31 mouse cellular contexts compared by ENCODE assay signal in the genomic region with DNA sequence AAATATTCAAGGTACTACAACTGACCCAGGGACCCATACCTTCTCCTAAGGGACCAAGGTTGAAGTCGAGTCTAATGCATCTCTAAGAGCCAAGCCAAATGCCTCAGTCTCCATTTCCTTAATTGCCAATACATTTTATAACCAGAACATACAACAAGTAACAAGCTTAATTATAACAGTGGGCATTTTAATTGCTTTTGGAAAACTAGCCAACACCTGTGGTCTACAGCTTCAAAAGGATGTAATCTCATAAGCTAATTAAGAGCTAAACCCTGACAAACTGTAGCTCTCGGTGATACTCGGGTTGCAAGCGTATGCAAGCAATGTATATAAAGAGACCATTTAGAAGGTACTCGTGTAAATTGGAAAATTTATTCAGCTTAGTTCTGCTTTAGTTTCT.
"Had no signal": no experiment of that assay in that cellular context is flagged by ENCODE, and none has a peak within 500 bp of the region (broad histone marks: within the 10 kb centered on the region; RNA-seq: fewer than 3 reads in every experiment).

No protein-coding gene starts in this region.

- H3K9ac ChIP-seq: limb, embryonic 12.5 days; limb, embryonic 13.5 days; limb, embryonic 15.5 days; liver, embryonic 12.5 days; liver, embryonic 13.5 days; liver, embryonic 14.5 days; liver, embryonic 15.5 days; liver, postnatal 0 days; lung, embryonic 14.5 days; lung, embryonic 15.5 days; midbrain, embryonic 12.5 days; midbrain, embryonic 13.5 days; midbrain, embryonic 15.5 days had no signal

- H3K4me3 ChIP-seq: limb, embryonic 10.5 days; limb, embryonic 12.5 days; limb, embryonic 13.5 days; limb, embryonic 15.5 days; liver, embryonic 12.5 days; liver, embryonic 13.5 days; liver, embryonic 15.5 days; lung, embryonic 15.5 days; megakaryocyte, embryonic 14.5 days; midbrain, embryonic 10.5 days; midbrain, embryonic 12.5 days; midbrain, embryonic 13.5 days; midbrain, embryonic 15.5 days; myocyte had no signal

- DNase-seq: left cerebral cortex, postnatal 4 days; liver; liver, embryonic 13.5 days; liver, postnatal 0 days; lung, adult 18-20 months; lung, adult 2 months; lung, embryonic 14.5 days; lung, postnatal 10 days; lung, postnatal 14 days; lung, postnatal 36 days; lung, postnatal 4 days; midbrain, embryonic 14.5 days had no signal

- H3K4me2 ChIP-seq: limb, embryonic 12.5 days; limb, embryonic 13.5 days; limb, embryonic 15.5 days; liver, embryonic 11.5 days; liver, embryonic 12.5 days; liver, embryonic 13.5 days; liver, embryonic 15.5 days; lung, embryonic 14.5 days; lung, embryonic 15.5 days; midbrain, embryonic 11.5 days; midbrain, embryonic 12.5 days; midbrain, embryonic 13.5 days; midbrain, embryonic 15.5 days had no signal

- ATAC-seq: liver, embryonic 12.5 days; liver, postnatal 0 days; lung, postnatal 0 days; midbrain, embryonic 13.5 days; midbrain, embryonic 15.5 days; midbrain, embryonic 16.5 days had no signal

- H3K27ac ChIP-seq: limb, embryonic 10.5 days; limb, embryonic 12.5 days; limb, embryonic 13.5 days; limb, embryonic 15.5 days; liver, embryonic 12.5 days; liver, embryonic 13.5 days; liver, embryonic 14.5 days; liver, embryonic 15.5 days; lung, embryonic 15.5 days; macrophage; midbrain, embryonic 10.5 days; midbrain, embryonic 12.5 days; midbrain, embryonic 13.5 days; midbrain, embryonic 15.5 days had no signal

- H3K4me1 ChIP-seq: liver, embryonic 15.5 days; megakaryocyte, embryonic 14.5 days had no signal

- H3K9me3 ChIP-seq: limb, embryonic 10.5 days; limb, embryonic 12.5 days; limb, embryonic 15.5 days; liver, embryonic 12.5 days; liver, embryonic 13.5 days; liver, embryonic 15.5 days; lung, embryonic 15.5 days; megakaryocyte, embryonic 14.5 days; midbrain, embryonic 10.5 days; midbrain, embryonic 12.5 days; midbrain, embryonic 13.5 days; midbrain, embryonic 15.5 days had no signal

- H3K27me3 ChIP-seq: limb, embryonic 12.5 days; limb, embryonic 13.5 days; limb, embryonic 15.5 days; liver, embryonic 12.5 days; liver, embryonic 13.5 days; liver, embryonic 15.5 days; lung, embryonic 15.5 days; megakaryocyte, embryonic 14.5 days; midbrain, embryonic 12.5 days; midbrain, embryonic 13.5 days; midbrain, embryonic 15.5 days had no signal

- H3K36me3 ChIP-seq: limb, embryonic 10.5 days; limb, embryonic 12.5 days; limb, embryonic 13.5 days; limb, embryonic 15.5 days; liver, embryonic 12.5 days; liver, embryonic 13.5 days; liver, embryonic 15.5 days; lung, embryonic 15.5 days; midbrain, embryonic 10.5 days; midbrain, embryonic 12.5 days; midbrain, embryonic 13.5 days; midbrain, embryonic 15.5 days had no signal
